Mouse (Mus musculus) liver, embryonic 14.5 days (tissue): Measurements from ENCODE around the gene Zfp287. TPM values are rescaled to one million over a fixed set of nuclear protein-coding genes. Genes with fewer than 3 reads are reported as not detected.

Experiments used
- ATAC-seq: fragments of 200-750 bp; cut with Nextera tagmentation; 2 replicates; pipeline ENCODE4 v1.8.0; 2017; ENCODE audit warnings: moderate number of reproducible peaks, mild to moderate bottlenecking, moderate library complexity; ENCODE audit not compliant: insufficient read depth
- DNase-seq, 3 experiments: peaks; one replicate each; pipeline ENCODE4 v3.0.0-alpha.2; 2012 to 2013; ENCODE audit warnings: low read depth in 3 of 3, low spot score in 3 of 3
- H3K27ac ChIP-seq: fragments of 300-500 bp; sonication (generic); 2 replicates; pipeline ENCODE4 v1.5.1; 2014; ENCODE audit warnings: moderate library complexity, mild to moderate bottlenecking, control low read depth, inconsistent platforms
- H3K27me3 ChIP-seq: fragments of 300-500 bp; sonication (generic); 2 replicates; pipeline ENCODE4 v1.6.1; 2014; ENCODE audit warnings: mild to moderate bottlenecking, low read length, moderate library complexity; ENCODE audit not compliant: control insufficient read depth, insufficient read depth
- H3K36me3 ChIP-seq: fragments of 300-500 bp; sonication (generic); replicated peaks from 2 replicates; pipeline ENCODE4 v1.6.1; 2014; ENCODE audit warnings: low read depth; ENCODE audit not compliant: control insufficient read depth, insufficient read depth
- H3K4me1 ChIP-seq, 2 experiments: fragments of 200-500 bp in 1 of 2; fragments of 300-500 bp in 1 of 2; sonication (generic) in 1 of 2; replicated peaks; 2 replicates each; pipeline ENCODE4 v1.6.1; 2012 to 2014; ENCODE audit warnings: antibody characterized with exemption in 1 of 2, inconsistent platforms in 1 of 2, low read length in 1 of 2; ENCODE audit not compliant: control insufficient read depth in 2 of 2, insufficient read depth in 2 of 2
- H3K4me2 ChIP-seq: fragments of 300-500 bp; sonication (generic); 2 replicates; pipeline ENCODE4 v1.6.1; 2014; ENCODE audit warnings: low read depth, mild to moderate bottlenecking, control low read depth, moderate library complexity
- H3K4me3 ChIP-seq, 2 experiments: fragments of 200-500 bp in 1 of 2; fragments of 300-500 bp in 1 of 2; sonication (generic) in 1 of 2; 2 replicates each; pipeline ENCODE4 v1.5.1; 2012 to 2014; ENCODE audit warnings: low read depth in 2 of 2, low read length in 2 of 2, mild to moderate bottlenecking in 2 of 2, control low read depth in 1 of 2, inconsistent platforms in 1 of 2, moderate library complexity in 1 of 2; ENCODE audit not compliant: insufficient read depth in 1 of 2
- H3K9ac ChIP-seq: fragments of 300-500 bp; sonication (generic); replicated peaks from 2 replicates; pipeline ENCODE4 v1.6.1; 2014; ENCODE audit warnings: mild to moderate bottlenecking, control low read depth, moderate library complexity
- H3K9me3 ChIP-seq: fragments of 300-500 bp; sonication (generic); 2 replicates; pipeline ENCODE4 v1.6.1; 2016; ENCODE audit warnings: low read length, mixed read lengths; ENCODE audit not compliant: control insufficient read depth
- CTCF ChIP-seq: IDR thresholded peaks from 2 replicates; pipeline ENCODE4 v1.5.1; 2016; ENCODE audit warnings: antibody characterized with exemption, low read depth, control low read depth
- EP300 ChIP-seq: IDR thresholded peaks from 2 replicates; pipeline ENCODE4 v1.6.1; 2016; ENCODE audit warnings: antibody characterized with exemption, low read depth
- WGBS: fragments of 180-500 bp; shearing (Covaris S2); extraction: QIAGEN DNeasy Blood & Tissue Kit; methylation state at CpG from one replicate; pipeline ENCODE4 v1.1.7; 2014; ENCODE audit not compliant: insufficient replicate concordance; 5-methylcytosine and 5-hydroxymethylcytosine counted together
- polyA plus RNA-seq, 2 experiments: library from polyadenylated mRNA; depleted of rRNA in 1 of 2; stranded (reverse) in 1 of 2; unstranded in 1 of 2; fragments of >200 nt; fragmentation: Nextera tagmentation in 1 of 2; extraction: Ambion mirVana in 1 of 2; gene quantifications; 2 replicates each; pipeline versions ENCODE4 v1.2.1 to v1.2.3; 2012 to 2014

Zfp287 gene
- polyA plus RNA-seq, 2 experiments = 0.22 to 0.26 TPM

DNA sequence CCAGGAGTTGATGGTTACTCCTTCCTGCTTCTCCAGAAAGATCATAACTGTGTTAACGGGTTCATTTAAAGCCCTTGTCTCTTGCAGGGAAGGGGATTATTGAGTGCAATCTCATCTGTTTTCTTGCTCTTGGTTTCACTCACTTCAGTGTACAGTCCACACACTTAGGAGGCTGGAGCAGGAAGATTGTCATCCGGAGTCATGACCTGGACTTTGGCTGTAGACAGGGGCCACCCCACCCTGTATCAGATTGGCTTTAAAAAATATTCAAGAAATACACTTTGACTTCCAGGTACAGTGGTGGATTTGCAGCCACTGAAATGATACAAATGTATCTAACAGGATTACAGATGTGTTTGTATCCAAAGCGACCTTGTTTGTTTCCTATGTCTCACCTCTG is 40.1 kb downstream of the Zfp287 start:
- Histone ChIP-seq H3K27me3 (no peaks in the 10 kb centered on the region), H3K36me3 (no peaks in the 10 kb centered on the region), H3K4me1 (no peaks in the 10 kb centered on the region), H3K27ac (no peak overlapping the region), H3K4me2 (no peak overlapping the region), H3K9ac (no peak overlapping the region), H3K9me3 (no peaks in the 10 kb centered on the region), H3K4me3 (no peak overlapping the region)
- ATAC-seq = no peak
- no peak for TF ChIP-seq EP300
- no peak for TF ChIP-seq CTCF
- 66% methylated on average over 3 of the region's 3 CpGs for whole genome bisulfite sequencing
- DNase-seq = no peak

DNA sequence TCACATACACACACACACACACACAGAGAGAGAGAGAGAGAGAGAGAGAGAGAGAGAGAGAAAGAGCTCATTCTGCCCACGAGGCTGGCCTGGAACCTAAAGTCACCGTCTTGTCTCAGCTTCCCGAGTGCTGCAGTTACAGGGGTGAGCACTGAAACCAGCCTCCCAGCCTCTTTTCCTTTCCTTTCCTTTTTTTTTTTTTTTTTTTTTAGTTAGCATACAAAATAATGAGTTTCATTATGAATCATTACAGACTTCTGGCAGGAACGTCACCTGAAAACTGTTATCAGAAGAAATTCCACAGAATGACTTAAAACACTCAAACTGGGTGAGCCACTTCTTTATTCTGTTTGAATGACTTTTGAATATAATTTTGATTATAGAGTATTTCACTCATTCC is 51.8 kb downstream of the Zfp287 start:
- no peak for ATAC-seq
- WGBS = 69% methylated on average over 4 of the region's 4 CpGs
- Histone ChIP-seq H3K4me1 (peaks cover 0 to 2% of the 10 kb centered on the region in 2 experiments; a peak in 1 of 4 replicates), H3K27ac (no peak overlapping the region), H3K4me2 (no peak overlapping the region), H3K9ac (no peak overlapping the region), H3K27me3 (no peaks in the 10 kb centered on the region), H3K4me3 (no peak overlapping the region), H3K9me3 (no peaks in the 10 kb centered on the region), H3K36me3 (no peaks in the 10 kb centered on the region)
- DNase-seq = no peak
- TF ChIP-seq CTCF (no peak), EP300 (no peak)

DNA sequence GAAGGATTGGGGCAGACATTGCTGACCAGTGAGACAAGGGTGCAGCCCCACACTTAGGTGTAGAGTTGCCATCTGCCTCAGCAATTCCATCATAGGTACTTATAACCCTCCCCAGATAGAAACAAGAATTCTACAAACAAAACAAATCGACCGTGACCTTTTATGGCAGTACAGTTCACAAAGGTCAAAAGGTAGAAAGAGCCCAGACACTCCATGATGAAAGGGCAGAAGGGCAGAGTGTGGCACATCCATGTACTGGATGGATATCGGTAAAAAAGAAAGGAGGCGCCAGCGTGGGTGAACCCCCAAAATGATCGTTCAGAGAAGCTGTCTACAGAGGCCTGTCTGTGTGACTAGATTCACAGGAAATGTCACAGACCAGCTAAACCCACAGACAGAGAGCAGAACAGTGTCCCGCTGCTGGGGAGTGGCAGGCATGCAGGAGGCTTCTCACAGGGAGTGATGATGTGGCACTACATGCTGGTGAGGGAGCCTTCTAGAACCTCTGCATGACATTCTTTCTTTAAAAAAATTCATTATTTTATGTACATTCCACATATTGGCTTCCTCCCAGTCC is 52.8 kb downstream of the Zfp287 start:
- TF ChIP-seq EP300 = no peak
- no peak for TF ChIP-seq CTCF
- H3K9ac ChIP-seq = no peak overlapping the region

DNA sequence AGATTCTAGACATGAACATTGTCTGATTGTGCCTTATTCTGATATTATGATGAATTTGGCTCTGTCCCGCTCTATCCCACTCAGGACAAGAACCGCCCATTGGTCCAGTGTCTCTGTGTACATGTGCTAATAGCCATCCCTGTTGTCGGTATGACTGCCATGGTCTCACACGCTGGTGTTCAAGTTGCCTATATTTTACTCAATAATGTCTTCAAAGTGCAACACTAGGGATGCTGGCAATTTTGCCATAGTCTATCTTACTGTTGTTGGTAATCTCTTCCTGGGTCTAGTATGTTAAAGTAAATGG is 55.5 kb downstream of the Zfp287 start:
- WGBS = 67% methylated on average over 4 of the region's 4 CpGs
- Histone ChIP-seq H3K4me3 (no peak overlapping the region), H3K9me3 (no peaks in the 10 kb centered on the region), H3K27me3 (no peaks in the 10 kb centered on the region), H3K9ac (no peak overlapping the region), H3K36me3 (no peaks in the 10 kb centered on the region), H3K4me1 (peaks cover 0 to 2% of the 10 kb centered on the region in 2 experiments; a peak in 1 of 4 replicates), H3K27ac (no peak overlapping the region), H3K4me2 (no peak overlapping the region)
- ATAC-seq = no peak
- DNase-seq = no peak
- TF ChIP-seq CTCF (no peak), EP300 (no peak)

More for the DNA sequence above, 52.8 kb downstream of the Zfp287 start:
- H3K4me2 ChIP-seq = no peak overlapping the region
- no peaks in the 10 kb centered on the region for H3K36me3 ChIP-seq
- WGBS = 64% methylated on average over 7 of the region's 7 CpGs
- no peaks in the 10 kb centered on the region for H3K27me3 ChIP-seq
- no peak overlapping the region for H3K4me3 ChIP-seq
- ATAC-seq (no peak), DNase-seq (no peak)
- H3K27ac ChIP-seq = no peak overlapping the region
- H3K4me1 ChIP-seq = peaks cover 0 to 2% of the 10 kb centered on the region in 2 experiments; a peak in 1 of 4 replicates
- no peaks in the 10 kb centered on the region for H3K9me3 ChIP-seq

DNA sequence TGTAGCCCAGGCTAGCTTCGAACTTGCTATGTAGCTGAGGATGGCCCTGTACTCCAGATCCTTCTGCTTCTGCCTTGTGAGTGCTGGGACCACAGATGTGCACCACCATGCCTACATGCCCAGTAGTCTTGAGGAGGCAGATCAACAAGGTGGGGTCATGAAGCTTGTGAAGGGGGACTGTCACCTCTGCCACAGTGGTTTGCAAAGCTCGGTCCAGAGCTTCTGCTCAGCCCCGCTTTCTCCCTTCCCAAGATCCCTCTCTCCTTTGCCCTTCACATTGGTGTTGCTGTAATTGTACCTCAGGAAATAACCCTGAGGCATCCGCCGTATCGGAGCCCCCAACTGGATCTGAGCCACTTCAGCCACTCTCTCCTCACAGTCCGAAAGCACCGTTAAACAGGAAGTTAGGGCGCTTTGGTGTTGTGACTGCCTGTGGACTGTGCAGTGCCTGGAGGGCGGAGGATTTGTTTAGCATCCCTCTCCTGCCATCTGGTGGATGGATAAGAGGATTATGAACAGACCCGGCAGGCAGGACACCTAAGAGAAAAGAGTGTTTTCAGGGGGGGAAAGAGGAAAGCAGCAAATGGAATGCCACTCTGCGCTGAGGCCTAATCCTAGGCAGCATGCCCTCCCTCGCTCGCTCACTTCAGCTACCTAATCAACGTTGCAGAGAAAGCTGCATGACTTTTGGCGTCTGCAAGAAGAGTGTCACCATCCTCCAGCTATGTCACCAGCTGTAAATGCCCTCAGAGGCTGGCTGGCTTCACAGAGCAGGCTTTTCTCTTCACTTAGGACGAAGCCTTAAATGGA is 56.0 kb downstream of the Zfp287 start:
- no peaks in the 10 kb centered on the region for H3K9me3 ChIP-seq
- WGBS = 16% methylated on average over 17 of the region's 17 CpGs
- H3K9ac ChIP-seq = no peak overlapping the region
- TF ChIP-seq EP300 (no peak), CTCF (peak; percentile 73)
- peak overlapping the region; percentile 54 for H3K4me2 ChIP-seq
- no peaks in the 10 kb centered on the region for H3K36me3 ChIP-seq
- ATAC-seq = peak; percentile 65
- peak overlapping the region; percentile 23 to 34; a peak in 3 of 4 replicates for H3K4me3 ChIP-seq
- H3K4me1 ChIP-seq = peaks cover 0 to 2% of the 10 kb centered on the region in 2 experiments; a peak in 1 of 4 replicates
- DNase-seq = peak; percentile 35 to 54 (median 50)
- no peaks in the 10 kb centered on the region for H3K27me3 ChIP-seq
- H3K27ac ChIP-seq = no peak overlapping the region
